Mouse (Mus musculus) small intestine, adult 2 months (tissue): ENCODE results near the gene Fam53b.

Experiments
- CTCF ChIP-seq: fragments of 200-500 bp; IDR thresholded peaks from 2 replicates; pipeline ENCODE4 v1.5.1; 2012; ENCODE audit warnings: low read depth, mild to moderate bottlenecking, control low read depth, inconsistent platforms, low read length, moderate library complexity, mixed read lengths; ENCODE audit not compliant: insufficient replicate concordance, insufficient read length; ENCODE audit errors: extremely low read depth
- POLR2A ChIP-seq: fragments of 200-500 bp; IDR thresholded peaks from 2 replicates; pipeline ENCODE4 v1.6.1; 2012; ENCODE audit warnings: low read depth, mild to moderate bottlenecking, control low read depth, inconsistent platforms, low read length, moderate library complexity

DNA sequence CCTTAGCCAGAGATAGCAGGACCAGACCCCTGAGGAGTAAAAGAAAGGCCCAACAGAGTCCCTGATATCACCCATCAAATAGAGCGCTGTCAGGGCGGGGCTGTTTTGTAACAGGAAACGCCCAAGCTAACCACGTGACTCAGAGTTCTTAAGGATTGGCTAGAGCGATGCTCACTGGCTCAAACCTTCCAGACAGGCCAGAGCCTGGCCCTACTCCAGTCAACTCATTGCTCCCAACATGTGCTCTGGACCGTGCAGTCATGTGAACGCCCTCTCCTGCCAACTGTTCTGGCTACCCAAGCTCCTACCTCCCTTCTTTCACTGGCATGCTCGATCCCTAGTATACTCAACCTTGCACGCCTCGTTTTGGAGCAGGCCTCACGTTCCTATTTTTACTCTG, 89.8 kb downstream of the Fam53b start:
- TF ChIP-seq CTCF (no peak), POLR2A (no peak)
